Mouse (Mus musculus): ENCODE results near the gene Nploc4. TPM values are rescaled to one million over a fixed set of nuclear protein-coding genes. Genes with fewer than 3 reads are reported as not detected.
"Not testable (repeated sequence)": the region's sequence is repeated elsewhere in the genome, so short reads cannot be mapped to it uniquely, and the experiment has no call there.

Nploc4 gene
- polyA plus RNA-seq, 1 experiment: 39.2 TPM

GRCm38 (mm10) chr11:120357791-120358401 lies 79.6 kb downstream of the Nploc4 start:
- TF ChIP-seq CTCF (IDR thresholded peaks at IDR 0.05; ENCODE audit: insufficient read depth, low read length) (no peak), POLR2A (IDR thresholded peaks at IDR 0.05; ENCODE audit: borderline replicate concordance, extremely low read depth, low read depth, low read length) (no peak)
- peak; percentile 73 for DNase-seq
- no peak overlapping the region for H3K4me3 ChIP-seq (replicated peaks; ENCODE audit: extremely low read depth, low read depth, low read length)
- peaks cover 12% of the 10 kb centered on the region for H3K4me1 ChIP-seq (ENCODE audit: control insufficient read depth, insufficient read depth, low read length)
- 21% methylated on average over 10 of the region's 10 CpGs for WGBS

GRCm38 (mm10) chr11:120356900-120357299 lies 80.6 kb downstream of the Nploc4 start:
- TF ChIP-seq POLR2A (IDR thresholded peaks at IDR 0.05; ENCODE audit: borderline replicate concordance, extremely low read depth, low read depth, low read length) (no peak), CTCF (IDR thresholded peaks at IDR 0.05; ENCODE audit: insufficient read depth, low read length) (no peak)
- H3K4me1 ChIP-seq (ENCODE audit: control insufficient read depth, insufficient read depth, low read length): peaks cover 17% of the 10 kb centered on the region
- DNase-seq: no peak
- 91% methylated on average over 4 of the region's 4 CpGs for WGBS
- no peak overlapping the region for H3K4me3 ChIP-seq (replicated peaks; ENCODE audit: extremely low read depth, low read depth, low read length)

- no peak for TF ChIP-seq CTCF (IDR thresholded peaks at IDR 0.05; ENCODE audit: insufficient read depth, low read length)
- 83% methylated on average over 15 of the region's 15 CpGs for WGBS
- H3K4me3 ChIP-seq (replicated peaks; ENCODE audit: extremely low read depth, low read depth, low read length): no peak overlapping the region
- no peak for DNase-seq
- H3K4me1 ChIP-seq (ENCODE audit: control insufficient read depth, insufficient read depth, low read length): peaks cover 18% of the 10 kb centered on the region
These were observed 81.1 kb downstream of the Nploc4 start for GRCm38 (mm10) chr11:120356319-120356840.

GRCm38 (mm10) chr11:120355277-120356039 lies 82.0 kb downstream of the Nploc4 start:
- TF ChIP-seq POLR2A (IDR thresholded peaks at IDR 0.05; ENCODE audit: borderline replicate concordance, extremely low read depth, low read depth, low read length) (no peak), CTCF (IDR thresholded peaks at IDR 0.05; ENCODE audit: insufficient read depth, low read length) (no peak)
- DNase-seq: no peak
- 37% methylated on average over 5 of the region's 5 CpGs for WGBS
- peaks cover 27% of the 10 kb centered on the region for H3K4me1 ChIP-seq (ENCODE audit: control insufficient read depth, insufficient read depth, low read length)
- H3K4me3 ChIP-seq (replicated peaks; ENCODE audit: extremely low read depth, low read depth, low read length): no peak overlapping the region

- Histone ChIP-seq H3K4me1 (ENCODE audit: control insufficient read depth, insufficient read depth, low read length) (peaks cover 28% of the 10 kb centered on the region), H3K4me3 (replicated peaks; ENCODE audit: extremely low read depth, low read depth, low read length) (no peak overlapping the region)
- WGBS: 79% methylated on average over 17 of the region's 17 CpGs
- no peak for TF ChIP-seq POLR2A (IDR thresholded peaks at IDR 0.05; ENCODE audit: borderline replicate concordance, extremely low read depth, low read depth, low read length)
- TF ChIP-seq CTCF (IDR thresholded peaks at IDR 0.05; ENCODE audit: insufficient read depth, low read length): no peak
- DNase-seq: no peak
These were observed 82.9 kb downstream of the Nploc4 start for GRCm38 (mm10) chr11:120354304-120355276.

- peak overlapping the region; percentile 39 for H3K4me3 ChIP-seq (replicated peaks; ENCODE audit: extremely low read depth, low read depth, low read length)
- peak; percentile 89 for DNase-seq
- 13% methylated on average over 26 of the region's 26 CpGs for WGBS
- H3K4me1 ChIP-seq (ENCODE audit: control insufficient read depth, insufficient read depth, low read length): peaks cover 31% of the 10 kb centered on the region
- peak; percentile 30; the same call in 1 of the 2 replicates for TF ChIP-seq POLR2A (IDR thresholded peaks at IDR 0.05; ENCODE audit: borderline replicate concordance, extremely low read depth, low read depth, low read length)
- TF ChIP-seq CTCF (IDR thresholded peaks at IDR 0.05; ENCODE audit: insufficient read depth, low read length): peak; percentile 57; the same call in 1 of the 2 replicates
These were observed 83.8 kb downstream of the Nploc4 start for GRCm38 (mm10) chr11:120353500-120354303.

- no peak for DNase-seq
- H3K4me1 ChIP-seq (ENCODE audit: control insufficient read depth, insufficient read depth, low read length): peaks cover 28% of the 10 kb centered on the region
- 35% methylated on average over 13 of the region's 13 CpGs for WGBS
- TF ChIP-seq CTCF (IDR thresholded peaks at IDR 0.05; ENCODE audit: insufficient read depth, low read length) (no peak), POLR2A (IDR thresholded peaks at IDR 0.05; ENCODE audit: borderline replicate concordance, extremely low read depth, low read depth, low read length) (no peak; the same call in 1 of the 2 replicates)
- no peak overlapping the region for H3K4me3 ChIP-seq (replicated peaks; ENCODE audit: extremely low read depth, low read depth, low read length)
These were observed 84.8 kb downstream of the Nploc4 start for GRCm38 (mm10) chr11:120352571-120353290.

- not testable (repeated sequence) for H3K4me3 ChIP-seq (replicated peaks; ENCODE audit: extremely low read depth, low read depth, low read length); DNase-seq
- H3K4me1 ChIP-seq (ENCODE audit: control insufficient read depth, insufficient read depth, low read length): peaks cover 28% of the 10 kb centered on the region
- WGBS: 80% methylated on average over 5 of the region's 5 CpGs
These were observed 85.5 kb downstream of the Nploc4 start for GRCm38 (mm10) chr11:120352093-120352350.

All from lung, adult 2 months (tissue).